Mouse (Mus musculus): ENCODE data around the gene Lats1. TPM values are rescaled to one million over a fixed set of nuclear protein-coding genes. Genes with fewer than 3 reads are reported as not detected.
A peak's percentile ranks its signal among the peaks of the same experiment; 100 is the strongest.

Gene Lats1
- total and polyA plus RNA-seq, 3 experiments = 4.9 to 38.0 (median 16.2) TPM

DNA sequence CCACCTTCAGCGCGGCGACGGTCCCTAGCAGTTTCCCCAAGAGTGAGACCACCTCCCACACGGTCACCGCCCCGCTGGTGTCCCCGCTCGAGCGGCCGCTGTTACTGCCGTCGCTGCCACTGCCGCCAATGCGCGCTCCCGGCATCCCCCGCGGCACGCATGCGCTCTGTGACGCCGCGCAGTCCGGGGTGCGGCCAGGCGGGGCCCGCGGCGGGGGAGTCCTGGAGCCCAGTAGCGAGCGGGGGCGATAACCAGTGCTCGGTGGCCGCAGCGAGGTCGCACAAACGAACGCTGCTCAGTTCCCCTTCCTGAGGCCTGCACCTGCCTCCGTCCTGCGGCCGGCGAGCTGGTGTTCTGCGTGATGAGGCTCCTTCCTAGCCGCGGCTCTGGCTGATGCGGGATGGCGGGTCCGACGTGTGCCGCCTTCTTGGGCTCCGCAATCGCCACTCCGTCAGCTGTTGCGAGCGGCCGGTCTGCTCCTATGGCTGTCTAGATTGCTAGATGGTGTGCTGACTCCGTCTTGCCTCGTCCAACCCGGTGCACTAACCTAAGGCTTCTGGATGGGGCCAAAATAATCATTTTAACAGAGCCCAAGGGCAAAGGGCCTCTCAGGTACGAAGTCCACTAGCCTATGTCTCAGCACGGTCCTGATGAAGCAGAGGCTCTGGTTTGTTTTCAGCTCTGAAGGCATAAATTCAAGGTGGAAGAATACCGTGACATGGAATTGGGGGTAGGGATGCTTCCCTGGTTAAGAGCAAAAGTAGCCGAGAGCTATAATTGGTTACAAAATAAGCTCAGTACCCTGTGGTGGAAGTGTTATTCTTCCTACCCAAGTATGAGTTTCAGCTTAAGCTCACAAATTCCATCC is 17.6 kb upstream of the Lats1 start:
- DNase-seq (ENCODE audit: low spot score) (peak; percentile 92), ATAC-seq (ENCODE audit: extremely low read depth, insufficient number of reproducible peaks, low FRiP score, poor library complexity, severe bottlenecking) (peak; percentile 25; the same call in 1 of the 2 replicates)
- Histone ChIP-seq H3K27me3 (ENCODE audit: insufficient read depth, low read length) (no peaks in the 10 kb centered on the region), H3K4me1 (ENCODE audit: insufficient read depth, low read depth, low read length) (peaks cover 43% of the 10 kb centered on the region), H3K36me3 (replicated peaks) (peaks cover 10% of the 10 kb centered on the region), H3K9me3 (replicated peaks) (no peaks in the 10 kb centered on the region), H3K4me3 (ENCODE audit: low read depth, low read length) (peak overlapping the region; percentile 98)
- no peak for TF ChIP-seq GATA2 (IDR thresholded peaks at IDR 0.05; ENCODE audit: borderline replicate concordance, low read depth, low read length)
- TF ChIP-seq CTCF (IDR thresholded peaks at IDR 0.05; ENCODE audit: low read depth, low read length) = no peak
- no peak for TF ChIP-seq GATA1 (IDR thresholded peaks at IDR 0.05; ENCODE audit: borderline replicate concordance, low read length)
- no peak for TF ChIP-seq TAL1 (conservative IDR thresholded peaks at IDR 0.05; ENCODE audit: low read depth, low read length)
- no peak for TF ChIP-seq POLR2AphosphoS5 (IDR thresholded peaks at IDR 0.05; ENCODE audit: insufficient replicate concordance, low read depth, low read length)

GRCm38 (mm10) chr10:7664027-7664526 is 16.9 kb upstream of the Lats1 start:
- Histone ChIP-seq H3K4me1 (ENCODE audit: insufficient read depth, low read depth, low read length) (peaks cover 42% of the 10 kb centered on the region), H3K9me3 (replicated peaks) (no peaks in the 10 kb centered on the region), H3K4me3 (ENCODE audit: low read depth, low read length) (peak overlapping the region; percentile 98), H3K27me3 (ENCODE audit: insufficient read depth, low read length) (no peaks in the 10 kb centered on the region), H3K36me3 (replicated peaks) (peaks cover 9% of the 10 kb centered on the region)
- no peak for DNase-seq (ENCODE audit: low spot score)
- ATAC-seq (ENCODE audit: extremely low read depth, insufficient number of reproducible peaks, low FRiP score, poor library complexity, severe bottlenecking) = no peak
- TF ChIP-seq GATA1 (IDR thresholded peaks at IDR 0.05; ENCODE audit: borderline replicate concordance, low read length) = no peak
- no peak for TF ChIP-seq CTCF (IDR thresholded peaks at IDR 0.05; ENCODE audit: low read depth, low read length)
- TF ChIP-seq TAL1 (conservative IDR thresholded peaks at IDR 0.05; ENCODE audit: low read depth, low read length) = no peak
- TF ChIP-seq GATA2 (IDR thresholded peaks at IDR 0.05; ENCODE audit: borderline replicate concordance, low read depth, low read length) = no peak

DNA sequence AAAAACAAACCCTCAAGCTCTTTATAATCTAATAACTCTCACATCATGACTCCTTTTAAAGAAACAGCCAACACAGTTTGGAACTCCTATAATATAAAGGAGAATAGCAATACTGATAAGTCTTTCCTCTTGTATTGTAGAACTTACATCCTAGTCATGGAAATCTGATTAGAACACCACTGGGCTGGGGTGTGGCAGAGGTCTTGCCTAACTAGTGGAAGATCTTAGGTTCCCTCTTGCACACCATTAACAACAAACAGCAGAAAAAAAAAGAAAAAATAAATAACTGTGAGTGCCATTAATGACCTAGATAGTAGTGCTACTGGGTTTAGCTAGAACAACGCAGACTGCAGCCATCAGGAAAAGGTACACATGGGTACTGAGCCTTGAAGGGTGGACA is 16.1 kb upstream of the Lats1 start:
- Histone ChIP-seq H3K9me3 (replicated peaks) (no peaks in the 10 kb centered on the region), H3K4me1 (ENCODE audit: insufficient read depth, low read depth, low read length) (peaks cover 42% of the 10 kb centered on the region), H3K36me3 (replicated peaks) (peaks cover 11% of the 10 kb centered on the region), H3K27me3 (ENCODE audit: insufficient read depth, low read length) (no peaks in the 10 kb centered on the region), H3K4me3 (ENCODE audit: low read depth, low read length) (no peak overlapping the region)
- DNase-seq (ENCODE audit: low spot score) (no peak), ATAC-seq (ENCODE audit: extremely low read depth, insufficient number of reproducible peaks, low FRiP score, poor library complexity, severe bottlenecking) (no peak)
- TF ChIP-seq CTCF (IDR thresholded peaks at IDR 0.05; ENCODE audit: low read depth, low read length) (no peak), GATA1 (IDR thresholded peaks at IDR 0.05; ENCODE audit: borderline replicate concordance, low read length) (no peak), GATA2 (IDR thresholded peaks at IDR 0.05; ENCODE audit: borderline replicate concordance, low read depth, low read length) (no peak), POLR2AphosphoS5 (IDR thresholded peaks at IDR 0.05; ENCODE audit: insufficient replicate concordance, low read depth, low read length) (no peak), TAL1 (conservative IDR thresholded peaks at IDR 0.05; ENCODE audit: low read depth, low read length) (no peak)

DNA sequence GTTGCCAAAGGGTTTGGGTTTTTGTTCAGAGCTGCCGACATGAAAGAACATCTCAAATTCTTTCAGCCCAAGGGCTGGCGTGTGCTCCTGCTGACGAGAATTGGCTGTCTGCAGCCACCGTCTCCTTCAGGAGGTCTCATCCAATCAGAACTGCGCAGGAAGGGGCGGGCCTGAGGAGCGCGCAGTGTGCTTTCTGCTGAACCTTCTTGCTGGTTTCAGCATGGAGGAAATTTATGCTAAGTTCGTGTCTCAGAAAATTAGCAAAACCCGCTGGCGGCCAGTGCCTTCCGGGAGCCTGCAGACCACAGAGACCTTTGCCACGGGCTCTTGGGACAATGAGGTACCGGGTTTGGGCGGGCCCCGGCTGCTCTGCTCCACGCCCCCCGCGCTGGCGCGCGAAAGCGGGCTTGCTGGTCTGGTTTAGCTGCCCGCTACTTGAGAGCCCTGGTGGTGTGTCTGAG is 13.6 kb upstream of the Lats1 start, which contains the start of gene Nup43:
TSS of gene Nup43 (plus strand) at position 162 of the 461 bp plus-strand sequence.
- DNase-seq (ENCODE audit: low spot score) (peak; percentile 74), ATAC-seq (ENCODE audit: extremely low read depth, insufficient number of reproducible peaks, low FRiP score, poor library complexity, severe bottlenecking) (peak; percentile 80)
- peak within 1 kb of the TSS; percentile 80 for H3K4me3 ChIP-seq (ENCODE audit: low read depth, low read length)
- no peaks in the 10 kb centered on the region for H3K27me3 ChIP-seq (ENCODE audit: insufficient read depth, low read length)
- H3K36me3 ChIP-seq (replicated peaks) = peaks cover 32% of the 10 kb centered on the region
- H3K4me1 ChIP-seq (ENCODE audit: insufficient read depth, low read depth, low read length) = peaks cover 38% of the 10 kb centered on the region
- TF ChIP-seq POLR2AphosphoS5 (IDR thresholded peaks at IDR 0.05; ENCODE audit: insufficient replicate concordance, low read depth, low read length) (no peak), GATA1 (IDR thresholded peaks at IDR 0.05; ENCODE audit: borderline replicate concordance, low read length) (no peak), CTCF (IDR thresholded peaks at IDR 0.05; ENCODE audit: low read depth, low read length) (no peak), GATA2 (IDR thresholded peaks at IDR 0.05; ENCODE audit: borderline replicate concordance, low read depth, low read length) (no peak), TAL1 (conservative IDR thresholded peaks at IDR 0.05; ENCODE audit: low read depth, low read length) (no peak)
- H3K9me3 ChIP-seq (replicated peaks) = no peaks in the 10 kb centered on the region

DNA sequence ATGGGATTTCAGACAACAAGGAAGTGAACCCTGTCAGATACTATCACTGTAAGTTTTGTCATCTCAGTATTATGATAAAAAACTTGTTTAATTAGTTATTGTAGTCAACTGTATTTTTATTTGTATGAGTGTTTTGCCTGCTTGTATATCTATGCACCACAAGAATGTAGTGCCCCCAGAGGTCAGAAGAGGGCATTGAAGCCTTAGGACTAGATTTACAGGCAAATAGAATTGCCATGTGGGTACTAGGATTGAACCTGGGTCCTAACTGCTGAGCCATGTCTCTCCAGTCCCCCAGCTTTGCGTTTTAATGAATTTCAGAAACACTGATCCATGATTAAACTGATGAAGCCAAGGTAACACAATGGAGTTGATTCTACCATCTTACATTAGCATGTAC is 7.3 kb upstream of the Lats1 start:
- ATAC-seq (ENCODE audit: extremely low read depth, insufficient number of reproducible peaks, low FRiP score, poor library complexity, severe bottlenecking) = peak; percentile 83
- H3K27me3 ChIP-seq (ENCODE audit: insufficient read depth, low read length) = no peaks in the 10 kb centered on the region
- no peak overlapping the region for H3K4me3 ChIP-seq (ENCODE audit: low read depth, low read length)
- H3K4me1 ChIP-seq (ENCODE audit: insufficient read depth, low read depth, low read length) = peaks cover 23% of the 10 kb centered on the region
- no peaks in the 10 kb centered on the region for H3K9me3 ChIP-seq (replicated peaks)
- no peak for DNase-seq (ENCODE audit: low spot score)
- peaks cover 84% of the 10 kb centered on the region for H3K36me3 ChIP-seq (replicated peaks)
- TF ChIP-seq GATA2 (IDR thresholded peaks at IDR 0.05; ENCODE audit: borderline replicate concordance, low read depth, low read length) (no peak), CTCF (IDR thresholded peaks at IDR 0.05; ENCODE audit: low read depth, low read length) (peak; percentile 31; the same call in 1 of the 2 replicates)

GRCm38 (mm10) chr10:7681343-7682025 is 470 bp downstream of the Lats1 start:
- H3K4me3 ChIP-seq (ENCODE audit: low read depth, low read length) = peak overlapping the region; percentile 87
- TF ChIP-seq TAL1 (conservative IDR thresholded peaks at IDR 0.05; ENCODE audit: low read depth, low read length) (no peak), GATA2 (IDR thresholded peaks at IDR 0.05; ENCODE audit: borderline replicate concordance, low read depth, low read length) (no peak)
- peak; percentile 48 for ATAC-seq (ENCODE audit: extremely low read depth, insufficient number of reproducible peaks, low FRiP score, poor library complexity, severe bottlenecking)
- peaks cover 49% of the 10 kb centered on the region for H3K4me1 ChIP-seq (ENCODE audit: insufficient read depth, low read depth, low read length)
- no peaks in the 10 kb centered on the region for H3K9me3 ChIP-seq (replicated peaks)
- peaks cover 51% of the 10 kb centered on the region for H3K36me3 ChIP-seq (replicated peaks)
- H3K27me3 ChIP-seq (ENCODE audit: insufficient read depth, low read length) = no peaks in the 10 kb centered on the region
- DNase-seq (ENCODE audit: low spot score) = peak; percentile 74

All from G1E (cell line).